Mouse (Mus musculus) thymus, postnatal 14 days (tissue): Measurements from ENCODE around the gene Slc9a3r2.

Source experiments
- DNase-seq: peaks from one replicate; pipeline ENCODE4 v3.0.0; 2021

Slc9a3r2 gene

DNA sequence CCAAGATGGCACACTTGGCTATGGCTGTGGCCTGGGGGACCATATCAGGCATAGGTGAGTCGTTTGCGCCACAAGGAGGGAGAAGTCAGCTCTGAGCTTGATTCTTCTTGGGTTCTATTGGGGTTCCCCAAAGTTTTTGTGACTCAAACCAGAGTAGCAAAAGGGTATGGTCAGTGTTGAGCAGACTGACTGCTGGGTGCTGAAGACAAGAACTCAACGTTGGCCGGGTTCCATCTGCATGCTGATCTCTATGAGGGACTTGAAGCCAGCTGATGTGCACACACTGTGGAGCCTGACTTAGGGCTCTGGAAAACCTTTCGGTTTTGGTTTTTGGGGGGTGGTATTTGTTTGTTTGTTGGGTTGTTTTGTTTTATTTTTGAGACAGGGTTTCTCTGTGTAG lies 14.4 kb downstream of the Slc9a3r2 start:
- DNase-seq, result no peak

GRCm38 (mm10) chr17:24635024-24635423 lies 15.1 kb downstream of the Slc9a3r2 start:
- no peak for DNase-seq

GRCm38 (mm10) chr17:24633831-24634230 lies 16.3 kb downstream of the Slc9a3r2 start:
- no peak for DNase-seq

DNA sequence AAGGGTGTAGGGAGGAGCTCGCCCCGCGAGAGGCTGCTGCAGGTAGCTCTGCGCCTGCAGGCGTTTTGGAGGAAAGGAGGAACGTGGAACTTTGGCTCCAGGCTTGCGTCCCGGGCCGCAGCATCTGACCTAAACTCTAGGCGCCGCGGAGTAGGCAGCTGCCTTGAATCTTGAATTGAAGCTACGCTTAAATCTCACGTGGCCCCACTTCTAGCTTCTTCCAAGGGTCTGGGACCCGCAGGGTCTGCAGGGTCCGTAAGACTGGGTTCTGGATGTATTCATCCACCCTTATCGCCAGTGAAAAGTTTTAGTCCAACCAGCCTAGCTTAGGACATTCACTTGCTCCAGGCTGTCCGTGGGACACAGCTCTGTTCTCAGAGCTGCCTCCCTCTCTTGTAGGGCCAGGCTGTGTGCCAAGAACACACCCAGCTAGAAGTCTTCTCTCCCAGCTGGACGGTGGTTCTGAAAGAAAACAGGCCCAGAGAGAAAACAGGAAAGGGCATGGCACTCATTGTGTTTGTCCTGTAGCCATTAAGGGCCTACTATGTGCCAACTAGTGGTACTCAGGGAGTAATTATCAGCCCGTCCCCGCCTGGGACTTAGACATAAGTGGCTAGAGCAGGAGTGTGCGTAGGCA lies 17.2 kb downstream of the Slc9a3r2 start:
- no peak for DNase-seq

DNA sequence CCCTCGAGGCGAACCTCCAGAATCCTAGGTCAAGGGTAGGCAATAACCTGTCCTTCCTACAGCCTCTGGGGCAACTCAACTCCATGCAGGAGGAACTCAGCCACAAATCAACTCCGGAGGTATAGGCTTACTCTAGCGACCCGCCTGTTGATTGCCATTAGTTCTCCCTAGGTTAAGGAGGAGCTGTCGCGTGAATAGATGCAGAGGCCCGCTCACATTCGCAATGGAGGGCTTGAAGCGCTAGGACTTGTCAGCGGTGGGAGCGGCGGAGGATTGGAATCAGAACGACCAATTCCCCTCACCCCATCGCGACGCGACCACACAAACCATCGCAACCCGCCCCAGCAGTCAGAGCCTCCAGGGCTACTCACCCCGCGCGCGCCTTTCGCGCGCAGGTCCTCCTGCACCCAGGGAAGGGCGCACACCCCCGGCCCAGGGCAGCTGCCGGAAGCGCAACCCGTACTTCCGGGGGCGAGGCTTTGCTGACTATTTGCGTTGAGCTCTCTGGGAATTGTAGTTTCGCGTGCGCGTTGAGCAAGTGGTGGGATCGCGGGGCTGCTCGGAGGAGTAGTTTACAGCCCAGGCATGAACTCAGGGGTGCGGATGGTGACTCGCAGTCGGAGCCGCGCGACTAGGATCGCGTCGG lies 17.8 kb downstream of the Slc9a3r2 start, which contains the start of the genes Tsc2 and Nthl1:
Tsc2 (minus strand) TSS at position 464 of the 646 bp plus-strand sequence.
Nthl1 (plus strand) TSS at position 514 of the 646 bp plus-strand sequence.
- DNase-seq, result peak; percentile 93

DNA sequence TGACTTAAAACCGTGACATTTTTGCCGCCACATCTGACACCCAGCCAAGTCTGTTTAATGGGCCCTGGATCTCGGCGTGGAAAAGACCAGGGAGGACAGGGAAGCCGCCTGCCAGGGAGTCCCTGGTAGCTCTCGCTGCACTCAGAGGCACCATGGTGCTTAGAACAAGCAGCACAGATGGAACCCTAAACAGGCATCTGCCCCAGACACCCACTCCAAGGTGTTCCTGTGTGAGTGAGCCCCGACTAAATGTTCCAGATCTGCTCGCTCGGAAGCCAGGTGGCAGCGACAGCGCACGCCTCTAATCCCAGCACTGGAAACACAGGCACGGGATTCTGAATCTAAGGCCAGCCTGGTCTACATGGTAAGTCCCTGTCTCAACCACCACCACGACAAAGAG lies 20.1 kb downstream of the Slc9a3r2 start:
- DNase-seq, result no peak

DNA sequence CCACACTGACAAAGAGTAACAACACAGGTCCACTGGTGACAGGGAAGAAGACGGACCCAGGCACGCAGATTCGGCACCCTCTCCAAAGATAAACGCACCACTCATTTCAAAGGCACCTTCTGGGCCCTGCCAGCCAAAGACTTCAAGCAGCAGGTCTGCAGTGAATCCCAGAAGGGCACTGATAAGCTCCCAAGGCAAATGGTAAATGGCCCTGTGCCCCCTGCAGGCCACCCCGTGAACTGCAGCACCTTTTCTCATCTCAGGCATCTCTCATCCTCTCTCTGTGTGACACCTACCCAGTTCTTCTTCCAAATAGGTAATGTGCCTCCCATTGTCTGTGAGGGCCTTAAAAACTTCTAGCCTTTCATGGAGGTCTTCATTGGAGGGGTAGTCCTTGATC lies 21.5 kb downstream of the Slc9a3r2 start:
- DNase-seq, result peak; percentile 75

DNA sequence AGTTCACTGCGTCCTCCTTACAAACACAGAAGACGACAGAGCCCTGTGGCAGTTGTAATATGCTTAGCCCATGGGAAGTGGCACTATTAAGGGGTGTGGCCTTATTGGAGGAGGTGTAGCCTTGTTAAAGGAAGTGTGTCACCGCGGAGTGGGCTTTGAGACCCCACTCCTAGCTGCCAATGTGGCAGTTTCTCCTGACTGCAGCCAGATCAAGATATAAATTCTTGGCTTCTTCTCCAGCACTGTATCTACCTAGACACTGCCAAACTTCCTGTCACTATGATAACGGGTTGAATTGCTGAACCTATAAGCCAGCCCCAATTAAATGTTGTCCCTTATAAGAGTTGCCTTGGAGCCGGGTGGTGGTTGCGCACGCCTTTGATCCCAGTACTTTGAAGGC lies 24.7 kb downstream of the Slc9a3r2 start:
- DNase-seq, result no peak

DNA sequence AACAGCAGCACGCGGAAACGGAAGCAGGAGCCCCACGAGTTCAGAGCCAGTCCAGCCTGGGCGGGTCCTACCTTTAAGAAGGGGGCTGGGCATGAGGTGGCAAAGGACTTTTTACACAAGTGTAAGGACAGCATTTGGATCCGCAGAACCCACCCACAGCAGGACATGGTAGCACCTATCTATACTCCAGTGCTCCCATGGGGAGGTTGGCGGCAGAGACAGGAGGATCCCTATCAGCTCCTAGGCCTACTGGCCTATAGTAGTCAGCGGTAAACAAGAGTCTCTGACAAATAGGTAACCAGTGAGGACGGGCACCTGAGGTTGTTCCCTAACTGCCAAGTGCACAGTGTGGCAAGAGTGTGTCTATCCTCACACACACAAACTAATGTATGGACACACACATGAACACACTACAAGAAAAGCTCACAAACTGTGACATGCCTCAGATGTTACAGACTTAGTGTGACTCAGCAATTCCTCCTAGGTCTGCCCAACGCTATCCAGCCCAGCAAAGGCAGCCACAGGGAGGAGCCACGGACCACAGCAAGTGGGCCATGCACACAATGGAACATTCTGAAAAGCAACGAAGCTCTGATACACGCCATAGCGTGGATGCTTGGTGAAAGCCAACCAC lies 32.4 kb downstream of the Slc9a3r2 start:
- DNase-seq, result no peak

- no peak for DNase-seq
Observed at GRCm38 (mm10) chr17:24610711-24611110, 39.4 kb downstream of the Slc9a3r2 start.

DNA sequence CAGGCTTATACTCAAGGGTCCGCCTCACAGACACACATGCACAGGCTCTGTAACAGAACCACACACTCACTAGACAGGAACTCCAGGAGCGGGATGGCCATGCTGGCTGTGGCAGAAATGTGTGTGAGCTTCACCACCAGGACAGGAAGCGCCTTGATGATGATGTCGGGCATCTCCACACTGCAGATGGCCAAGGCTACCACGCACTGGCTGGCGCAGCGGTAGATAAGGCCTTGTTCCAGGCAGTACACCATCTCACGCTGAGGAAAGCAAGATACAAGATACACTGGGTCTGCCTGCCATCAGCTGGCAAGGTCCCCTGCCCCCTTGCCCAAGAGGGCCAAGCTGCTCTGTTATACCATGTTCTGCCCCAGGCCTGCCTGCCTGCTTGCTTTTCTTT lies 41.3 kb downstream of the Slc9a3r2 start:
- DNase-seq, result no peak

GRCm38 (mm10) chr17:24608370-24608769 lies 41.8 kb downstream of the Slc9a3r2 start:
- no peak for DNase-seq

DNA sequence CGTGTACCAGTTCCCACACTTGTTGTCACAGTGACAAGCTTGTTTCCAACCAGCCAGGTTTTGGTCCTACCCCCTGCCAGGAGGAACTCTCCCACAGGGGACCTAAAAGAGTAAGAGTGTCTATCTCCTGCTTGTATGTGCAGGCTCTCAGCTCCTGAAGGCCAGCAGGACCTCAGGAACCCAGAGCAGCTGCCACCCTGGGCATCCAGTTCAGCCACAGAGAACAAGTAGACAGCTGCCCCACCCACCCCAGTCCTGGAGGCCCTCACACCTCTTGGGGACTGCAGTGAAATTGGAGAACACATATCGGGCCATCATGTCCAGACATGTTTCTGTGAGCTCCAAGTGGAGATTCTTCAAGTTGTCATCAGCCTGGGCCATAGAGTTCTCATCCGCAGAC lies 45.6 kb downstream of the Slc9a3r2 start:
- no peak for DNase-seq

- DNase-seq, result no peak
Observed at GRCm38 (mm10) chr17:24603961-24604360, 46.2 kb downstream of the Slc9a3r2 start.

GRCm38 (mm10) chr17:24600502-24600901 lies 49.6 kb downstream of the Slc9a3r2 start:
- DNase-seq, result no peak

DNA sequence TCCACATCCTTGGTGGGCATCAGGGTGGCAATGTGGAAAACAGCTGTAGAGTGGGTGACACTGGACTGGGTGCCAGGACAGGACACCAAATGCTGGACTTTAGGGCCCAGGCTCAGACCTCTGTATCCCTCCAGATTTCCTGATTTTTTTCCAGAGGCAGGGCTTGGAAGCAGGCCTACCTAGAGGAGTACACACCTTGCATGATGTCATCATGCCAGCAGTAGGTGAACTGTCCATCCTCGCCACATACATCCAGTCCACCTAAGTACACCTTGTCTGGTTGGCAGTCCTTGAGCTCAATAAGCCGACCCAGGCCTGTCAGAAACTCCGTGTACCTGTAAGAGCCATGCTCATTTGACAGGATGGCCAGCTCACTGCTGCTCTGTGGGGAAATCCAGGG lies 52.1 kb downstream of the Slc9a3r2 start:
- no peak for DNase-seq

GRCm38 (mm10) chr17:24596471-24597183 lies 53.5 kb downstream of the Slc9a3r2 start:
- DNase-seq, result no peak

DNA sequence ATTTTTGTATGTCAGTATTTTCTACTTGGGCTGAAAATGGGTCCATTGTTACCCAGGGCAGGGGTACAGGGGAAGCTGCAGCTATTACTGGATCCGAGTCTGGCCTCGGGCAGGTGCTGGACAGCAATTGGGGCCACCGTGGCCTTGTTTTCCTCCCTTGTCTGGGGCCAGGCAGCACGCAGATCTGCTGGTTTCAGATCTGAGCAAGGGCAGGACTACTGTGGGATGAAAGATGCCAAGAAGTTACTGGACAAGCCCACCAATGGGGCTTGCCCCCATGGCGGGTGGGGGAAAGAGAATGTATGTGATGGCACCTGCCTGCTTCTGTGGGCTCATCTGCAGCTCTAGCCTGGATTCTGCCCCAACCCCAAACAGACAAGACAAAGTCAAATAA lies 54.1 kb downstream of the Slc9a3r2 start:
- DNase-seq, result no peak

GRCm38 (mm10) chr17:24595126-24596072 lies 54.7 kb downstream of the Slc9a3r2 start:
- DNase-seq, result no peak

DNA sequence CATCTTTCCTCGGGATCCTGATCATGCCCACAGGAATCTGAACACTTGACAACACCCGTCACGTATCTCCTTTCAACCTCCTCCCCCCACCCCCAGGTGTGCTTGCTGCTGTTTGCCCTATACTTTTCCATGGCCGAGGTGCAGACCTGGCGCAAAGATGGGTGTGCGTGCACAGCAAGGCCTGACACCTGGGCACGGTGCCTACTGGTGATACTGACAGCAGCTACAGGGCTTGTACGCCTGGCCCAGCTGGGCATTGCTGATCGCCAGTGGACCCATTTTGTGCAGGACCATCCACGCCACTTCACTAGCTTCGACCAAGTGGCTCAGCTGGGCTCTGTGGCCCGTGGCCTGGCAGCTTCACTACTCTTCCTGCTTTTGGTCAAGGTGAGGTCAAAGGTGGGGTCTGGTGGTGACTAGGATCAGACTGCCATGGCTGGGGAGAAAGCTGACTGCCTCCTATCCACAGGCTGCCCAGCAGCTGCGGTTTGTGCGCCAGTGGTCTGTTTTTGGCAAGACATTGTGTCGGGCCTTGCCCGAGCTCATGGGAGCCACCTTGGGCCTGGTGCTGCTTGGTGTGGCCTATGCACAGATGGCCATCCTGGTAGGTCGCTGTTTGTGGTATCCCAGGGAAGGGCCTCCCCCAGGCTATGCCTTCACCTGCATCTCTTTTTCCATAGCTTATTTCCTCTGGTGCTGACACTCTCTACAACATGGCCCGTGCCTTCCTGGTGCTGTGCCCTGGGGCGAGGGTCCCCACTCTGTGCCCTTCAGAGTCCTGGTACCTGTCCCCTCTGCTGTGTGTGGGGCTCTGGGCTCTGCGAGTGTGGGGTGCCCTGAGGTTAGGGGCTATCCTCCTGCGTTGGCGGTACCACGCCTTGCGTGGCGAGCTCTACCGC lies 55.9 kb downstream of the Slc9a3r2 start:
- DNase-seq, result no peak

- DNase-seq, result no peak
Observed at GRCm38 (mm10) chr17:24593248-24593647, 56.9 kb downstream of the Slc9a3r2 start.
